Mouse (Mus musculus) forebrain, embryonic 10.5 days (tissue): ENCODE results near the gene Prkar1a. TPM values are rescaled to one million over a fixed set of nuclear protein-coding genes. Genes with fewer than 3 reads are reported as not detected.
"Not testable (repeated sequence)": the region's sequence is repeated elsewhere in the genome, so short reads cannot be mapped to it uniquely, and the experiment has no call there.

ENCODE experiments used
- DNase-seq: peaks from one replicate; pipeline ENCODE4 v3.0.0-alpha.2; 2017; ENCODE audit warnings: low spot score; ENCODE audit errors: extremely low spot score
- H3K27ac ChIP-seq: fragments of 300-500 bp; sonication (generic); 2 replicates; pipeline ENCODE4 v1.5.1; 2016; ENCODE audit warnings: mild to moderate bottlenecking
- H3K27me3 ChIP-seq: fragments of 300-500 bp; sonication (generic); 2 replicates; pipeline ENCODE4 v1.6.1; 2016; ENCODE audit warnings: mild to moderate bottlenecking; ENCODE audit not compliant: poor library complexity, severe bottlenecking
- H3K36me3 ChIP-seq: fragments of 300-500 bp; sonication (generic); replicated peaks from 2 replicates; pipeline ENCODE4 v1.6.1; 2016; ENCODE audit warnings: mild to moderate bottlenecking, moderate library complexity
- H3K4me1 ChIP-seq: fragments of 300-500 bp; sonication (generic); 2 replicates; pipeline ENCODE4 v1.6.1; 2016
- H3K4me3 ChIP-seq: fragments of 300-500 bp; sonication (generic); 2 replicates; pipeline ENCODE4 v1.5.1; 2016; ENCODE audit warnings: mild to moderate bottlenecking, moderate library complexity
- H3K9me3 ChIP-seq: fragments of 300-500 bp; sonication (generic); 2 replicates; pipeline ENCODE4 v1.6.1; 2016; ENCODE audit warnings: mild to moderate bottlenecking, moderate library complexity
- WGBS: fragments of 180-500 bp; shearing (Covaris S2); methylation state at CpG from one replicate; pipeline ENCODE4 v1.1.7; 2016; 5-methylcytosine and 5-hydroxymethylcytosine counted together
- polyA plus RNA-seq: library from polyadenylated mRNA; unstranded; fragments of >200 nt; fragmentation: Nextera tagmentation; extraction: Ambion mirVana; gene quantifications from 2 replicates; pipeline ENCODE4 v1.2.1, GENCODE M21; 2016

Prkar1a gene
- polyA plus RNA-seq, 1 experiment from 2014 or later = 300 TPM

GRCm38 (mm10) chr11:109651566-109652024 lies 2.4 kb downstream of the Prkar1a start:
- no peak for DNase-seq
- Histone ChIP-seq H3K27ac (peak overlapping the region; percentile 99), H3K4me1 (peaks cover 44% of the 10 kb centered on the region), H3K36me3 (peaks cover 35% of the 10 kb centered on the region), H3K9me3 (no peaks in the 10 kb centered on the region), H3K4me3 (peak overlapping the region; percentile 97), H3K27me3 (no peaks in the 10 kb centered on the region)
- WGBS = under 1% methylated on average over 21 of the region's 21 CpGs

GRCm38 (mm10) chr11:109652505-109652904 lies 3.3 kb downstream of the Prkar1a start:
- H3K27me3 ChIP-seq = no peaks in the 10 kb centered on the region
- H3K9me3 ChIP-seq = no peaks in the 10 kb centered on the region
- no peak for DNase-seq
- no peak overlapping the region for H3K27ac ChIP-seq
- WGBS = 82% methylated on average over 6 of the region's 6 CpGs
- peaks cover 44% of the 10 kb centered on the region for H3K4me1 ChIP-seq
- peak overlapping the region; percentile 97 for H3K4me3 ChIP-seq
- H3K36me3 ChIP-seq = peaks cover 44% of the 10 kb centered on the region

- WGBS = 89% methylated on average over 8 of the region's 8 CpGs
- Histone ChIP-seq H3K4me3 (peak overlapping the region; percentile 97; the same call in 1 of the 2 replicates), H3K27ac (no peak overlapping the region), H3K36me3 (peaks cover 51% of the 10 kb centered on the region), H3K4me1 (peaks cover 44% of the 10 kb centered on the region), H3K27me3 (no peaks in the 10 kb centered on the region), H3K9me3 (no peaks in the 10 kb centered on the region)
- DNase-seq = no peak
These were observed 4.0 kb downstream of the Prkar1a start for GRCm38 (mm10) chr11:109653201-109653600.

- no peak overlapping the region for H3K4me3 ChIP-seq
- no peak overlapping the region for H3K27ac ChIP-seq
- no peaks in the 10 kb centered on the region for H3K27me3 ChIP-seq
- H3K4me1 ChIP-seq = peaks cover 32% of the 10 kb centered on the region
- no peak for DNase-seq
- WGBS = 92% methylated on average over 6 of the region's 6 CpGs
- peaks cover 65% of the 10 kb centered on the region for H3K36me3 ChIP-seq
- H3K9me3 ChIP-seq = no peaks in the 10 kb centered on the region
These were observed 5.4 kb downstream of the Prkar1a start for GRCm38 (mm10) chr11:109654581-109654980.

GRCm38 (mm10) chr11:109656232-109656631 lies 7.0 kb downstream of the Prkar1a start:
- H3K4me1 ChIP-seq = peaks cover 25% of the 10 kb centered on the region
- H3K36me3 ChIP-seq = peaks cover 81% of the 10 kb centered on the region
- 92% methylated on average over 7 of the region's 7 CpGs for WGBS
- no peak overlapping the region for H3K4me3 ChIP-seq
- no peak overlapping the region for H3K27ac ChIP-seq
- H3K9me3 ChIP-seq = no peaks in the 10 kb centered on the region
- H3K27me3 ChIP-seq = no peaks in the 10 kb centered on the region
- DNase-seq = no peak

GRCm38 (mm10) chr11:109660526-109660925 lies 11.3 kb downstream of the Prkar1a start:
- not testable (repeated sequence) for H3K4me1 ChIP-seq, H3K9me3 ChIP-seq, H3K27me3 ChIP-seq, DNase-seq, H3K4me3 ChIP-seq, H3K27ac ChIP-seq
- 92% methylated on average over 8 of the region's 8 CpGs for WGBS
- peaks cover 99% of the 10 kb centered on the region for H3K36me3 ChIP-seq

GRCm38 (mm10) chr11:109664293-109664692 lies 15.1 kb downstream of the Prkar1a start:
- H3K9me3 ChIP-seq = no peaks in the 10 kb centered on the region
- no peak for DNase-seq
- no peak overlapping the region for H3K27ac ChIP-seq
- no peak overlapping the region for H3K4me3 ChIP-seq
- H3K4me1 ChIP-seq = no peaks in the 10 kb centered on the region
- H3K27me3 ChIP-seq = no peaks in the 10 kb centered on the region
- H3K36me3 ChIP-seq = peaks cover 100% of the 10 kb centered on the region
- 94% methylated on average over 13 of the region's 13 CpGs for WGBS

- no peaks in the 10 kb centered on the region for H3K9me3 ChIP-seq
- WGBS = 88% methylated on average over 6 of the region's 6 CpGs
- H3K27ac ChIP-seq = no peak overlapping the region
- H3K36me3 ChIP-seq = peaks cover 100% of the 10 kb centered on the region
- no peak overlapping the region for H3K4me3 ChIP-seq
- no peaks in the 10 kb centered on the region for H3K27me3 ChIP-seq
- no peaks in the 10 kb centered on the region for H3K4me1 ChIP-seq
- DNase-seq = no peak
These were observed 16.2 kb downstream of the Prkar1a start for GRCm38 (mm10) chr11:109665424-109665823.

- Histone ChIP-seq H3K4me3 (no peak overlapping the region), H3K27ac (no peak overlapping the region), H3K36me3 (peaks cover 96% of the 10 kb centered on the region), H3K4me1 (no peaks in the 10 kb centered on the region), H3K27me3 (no peaks in the 10 kb centered on the region), H3K9me3 (no peaks in the 10 kb centered on the region)
- no peak for DNase-seq
- WGBS = 98% methylated on average over 13 of the region's 13 CpGs
These were observed 17.2 kb downstream of the Prkar1a start for GRCm38 (mm10) chr11:109666411-109666810.

- Histone ChIP-seq H3K36me3 (peaks cover 87% of the 10 kb centered on the region), H3K4me1 (no peaks in the 10 kb centered on the region), H3K27ac (no peak overlapping the region), H3K9me3 (no peaks in the 10 kb centered on the region), H3K4me3 (no peak overlapping the region), H3K27me3 (no peaks in the 10 kb centered on the region)
- no peak for DNase-seq
- 95% methylated on average over 19 of the region's 19 CpGs for WGBS
These were observed 18.2 kb downstream of the Prkar1a start for GRCm38 (mm10) chr11:109667371-109667770.

- 89% methylated on average over 8 of the region's 8 CpGs for WGBS
These were observed 19.0 kb downstream of the Prkar1a start for GRCm38 (mm10) chr11:109668115-109668725.

GRCm38 (mm10) chr11:109669149-109669708 lies 20.0 kb downstream of the Prkar1a start:
- DNase-seq = no peak
- 94% methylated on average over 8 of the region's 8 CpGs for WGBS
- H3K27me3 ChIP-seq = no peaks in the 10 kb centered on the region
- H3K4me1 ChIP-seq = no peaks in the 10 kb centered on the region
- no peak overlapping the region for H3K27ac ChIP-seq
- H3K36me3 ChIP-seq = peaks cover 68% of the 10 kb centered on the region
- H3K4me3 ChIP-seq = no peak overlapping the region
- no peaks in the 10 kb centered on the region for H3K9me3 ChIP-seq

More at GRCm38 (mm10) chr11:109668115-109668725, 19.0 kb downstream of the Prkar1a start:
- Histone ChIP-seq H3K9me3 (no peaks in the 10 kb centered on the region), H3K27ac (no peak overlapping the region), H3K4me3 (no peak overlapping the region), H3K4me1 (no peaks in the 10 kb centered on the region), H3K27me3 (no peaks in the 10 kb centered on the region), H3K36me3 (peaks cover 78% of the 10 kb centered on the region)
- DNase-seq = no peak

- no peak for DNase-seq
- Histone ChIP-seq H3K4me1 (no peaks in the 10 kb centered on the region), H3K27me3 (peaks cover 10% of the 10 kb centered on the region), H3K9me3 (no peaks in the 10 kb centered on the region), H3K27ac (no peak overlapping the region), H3K36me3 (peaks cover 58% of the 10 kb centered on the region), H3K4me3 (no peak overlapping the region)
- 73% methylated on average over 14 of the region's 14 CpGs for WGBS
These were observed 21.1 kb downstream of the Prkar1a start for GRCm38 (mm10) chr11:109670026-109670916.
